ENCODE assay signal across 8 mouse cellular contexts in the genomic region with DNA sequence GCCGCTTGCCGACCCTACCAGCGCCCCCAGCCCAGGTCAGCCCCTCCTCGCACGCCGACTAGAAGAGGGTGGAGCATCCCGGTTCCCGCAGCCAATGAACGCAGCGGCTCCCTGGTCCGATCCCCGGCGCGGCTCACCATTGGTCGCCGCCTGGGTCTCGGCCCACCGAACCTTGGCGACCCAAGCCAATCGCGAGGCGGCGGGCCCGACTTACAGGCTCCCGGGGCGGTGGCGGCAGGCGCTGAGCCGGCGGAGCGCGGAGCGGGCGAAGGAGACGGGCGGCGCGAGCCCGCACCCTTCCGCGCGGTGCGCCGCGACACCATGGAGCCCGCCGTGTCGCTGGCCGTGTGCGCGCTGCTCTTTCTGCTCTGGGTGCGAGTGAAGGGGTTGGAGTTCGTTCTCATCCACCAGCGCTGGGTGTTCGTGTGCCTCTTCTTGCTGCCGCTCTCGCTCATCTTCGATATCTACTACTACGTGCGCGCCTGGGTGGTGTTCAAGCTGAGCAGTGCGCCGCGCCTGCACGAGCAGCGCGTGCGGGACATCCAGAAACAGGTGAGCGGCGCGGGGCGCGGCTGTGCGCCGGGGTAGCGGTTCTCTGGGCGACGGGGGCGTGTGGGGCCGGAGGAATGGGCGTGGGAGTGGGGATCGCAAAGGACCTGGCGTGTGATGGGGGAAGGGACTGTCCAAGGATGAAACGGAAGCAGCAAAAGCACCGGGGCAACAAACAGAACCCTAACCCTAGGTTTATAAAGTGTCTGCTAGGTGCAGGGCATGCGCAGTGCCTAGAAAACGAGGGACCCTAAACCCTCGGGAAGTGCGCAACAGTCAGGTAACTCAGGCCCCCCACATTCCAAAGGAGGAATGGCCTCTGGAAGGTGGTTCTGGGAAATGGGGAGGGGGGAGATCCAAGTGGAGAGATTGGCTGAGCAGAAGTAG. TPM values are rescaled to one million over a fixed set of nuclear protein-coding genes. Genes with fewer than 3 reads are reported as not detected.
DNase-seq lines count a peak whose midpoint lies in the region; ATAC-seq and TF ChIP-seq lines count a peak whose summit lies in the region.

A gene (plus strand): TSS at position 193 of the 936 bp plus-strand sequence.

- peak; percentile 98 for TF ChIP-seq POLR2A in brain, embryonic 14.5 days (IDR thresholded peaks at IDR 0.05; ENCODE audit: borderline replicate concordance, extremely low read depth, insufficient read depth, insufficient read length, poor library complexity, severe bottlenecking)

- H3K4me3 ChIP-seq in C2C12 (ENCODE audit: insufficient read depth, poor library complexity, severe bottlenecking) = peak within 1 kb of the TSS; percentile 59
- peak within 1 kb of the TSS; percentile 85 for H3K4me3 ChIP-seq in erythroblast, embryonic 14.5 days (replicated peaks)
- H3K4me3 ChIP-seq in heart, embryonic 12.5 days = peak within 1 kb of the TSS; percentile 81
- H3K4me3 ChIP-seq in kidney, postnatal 0 days (replicated peaks; ENCODE audit: low read depth, low read length) = peak within 1 kb of the TSS; percentile 63
- peak within 1 kb of the TSS; percentile 83 for H3K4me3 ChIP-seq in liver, embryonic 11.5 days (ENCODE audit: low read depth, low read length)
- H3K4me3 ChIP-seq in stomach, embryonic 14.5 days (ENCODE audit: low read depth, low read length) = peak within 1 kb of the TSS; percentile 90

- WGBS in heart, embryonic 12.5 days = under 1% methylated on average over 89 of the region's 89 CpGs
- under 1% methylated on average over 86 of the region's 89 CpGs for WGBS in kidney, postnatal 0 days
- under 1% methylated on average over 89 of the region's 89 CpGs for WGBS in liver, embryonic 11.5 days
- under 1% methylated on average over 87 of the region's 89 CpGs for WGBS in stomach, embryonic 14.5 days

- peaks cover 10% of the 10 kb centered on the region for H3K36me3 ChIP-seq in C2C12 (ENCODE audit: control insufficient read depth, insufficient read depth)
- peaks cover 34% of the 10 kb centered on the region for H3K36me3 ChIP-seq in erythroblast, embryonic 14.5 days (ENCODE audit: control insufficient read depth)
- H3K36me3 ChIP-seq in heart, embryonic 12.5 days = peaks cover 24% of the 10 kb centered on the region
- no peaks in the 10 kb centered on the region for H3K36me3 ChIP-seq in kidney, postnatal 0 days (ENCODE audit: insufficient read depth, low read length)
- peaks cover 10% of the 10 kb centered on the region for H3K36me3 ChIP-seq in liver, embryonic 11.5 days (ENCODE audit: control insufficient read depth, insufficient read depth, low read length)
- H3K36me3 ChIP-seq in stomach, embryonic 14.5 days (ENCODE audit: control insufficient read depth, insufficient read depth, low read length) = peaks cover 20% of the 10 kb centered on the region

- H3ac ChIP-seq in C2C12 (ENCODE audit: control insufficient read depth, insufficient read length, low read depth) = peak within 1 kb of the TSS; percentile 73

- peak within 1 kb of the TSS; percentile 73 for H3K27ac ChIP-seq in heart, embryonic 12.5 days (ENCODE audit: poor library complexity, severe bottlenecking)
- peak within 1 kb of the TSS; percentile 77 for H3K27ac ChIP-seq in kidney, postnatal 0 days
- peak within 1 kb of the TSS; percentile 67 for H3K27ac ChIP-seq in liver, embryonic 11.5 days (ENCODE audit: low read depth, low read length)
- H3K27ac ChIP-seq in stomach, embryonic 14.5 days (ENCODE audit: low read length) = peak within 1 kb of the TSS; percentile 88

- peaks cover 1% of the 10 kb centered on the region for H3K27me3 ChIP-seq in C2C12 (ENCODE audit: control insufficient read depth, insufficient read depth, insufficient read length)
- H3K27me3 ChIP-seq in erythroblast, embryonic 14.5 days (ENCODE audit: control insufficient read depth) = no peaks in the 10 kb centered on the region
- no peaks in the 10 kb centered on the region; the same call in 1 of the 2 replicates for H3K27me3 ChIP-seq in heart, embryonic 12.5 days (replicated peaks)
- H3K27me3 ChIP-seq in kidney, postnatal 0 days (ENCODE audit: insufficient read depth, low read length) = no peaks in the 10 kb centered on the region
- H3K27me3 ChIP-seq in liver, embryonic 11.5 days (replicated peaks; ENCODE audit: control insufficient read depth, insufficient read depth, low read length) = no peaks in the 10 kb centered on the region
- H3K27me3 ChIP-seq in stomach, embryonic 14.5 days (ENCODE audit: control insufficient read depth, insufficient read depth, low read length) = no peaks in the 10 kb centered on the region

- H3K79me3 ChIP-seq in C2C12 (ENCODE audit: low read depth) = peaks cover 16% of the 10 kb centered on the region

- peaks cover 47% of the 10 kb centered on the region for H3K79me2 ChIP-seq in C2C12 (ENCODE audit: control insufficient read depth, insufficient read depth)

- H3K9ac ChIP-seq in heart, embryonic 12.5 days = peak within 1 kb of the TSS; percentile 83
- peak within 1 kb of the TSS; percentile 69 for H3K9ac ChIP-seq in kidney, postnatal 0 days (ENCODE audit: low read depth, low read length)
- peak within 1 kb of the TSS; percentile 79 for H3K9ac ChIP-seq in liver, embryonic 11.5 days (ENCODE audit: low read depth, low read length)
- H3K9ac ChIP-seq in stomach, embryonic 14.5 days (replicated peaks; ENCODE audit: low read depth, low read length) = peak within 1 kb of the TSS; percentile 71

- peak within 1 kb of the TSS; percentile 93 for H3K4me2 ChIP-seq in heart, embryonic 12.5 days
- H3K4me2 ChIP-seq in kidney, postnatal 0 days (ENCODE audit: low read length) = peak within 1 kb of the TSS; percentile 88
- H3K4me2 ChIP-seq in liver, embryonic 11.5 days = peak within 1 kb of the TSS; percentile 71
- peak within 1 kb of the TSS; percentile 94 for H3K4me2 ChIP-seq in stomach, embryonic 14.5 days (replicated peaks; ENCODE audit: low read depth, low read length)

- peak; percentile 96 for ATAC-seq in heart, embryonic 12.5 days (ENCODE audit: insufficient number of reproducible peaks, low FRiP score)
- peak; percentile 94 for ATAC-seq in kidney, postnatal 0 days (replicated peaks; ENCODE audit: low FRiP score, low read depth)
- peak; percentile 96 for ATAC-seq in liver, embryonic 11.5 days (replicated peaks; ENCODE audit: low FRiP score)
- ATAC-seq in stomach, embryonic 14.5 days (ENCODE audit: insufficient number of reproducible peaks, insufficient read depth, low FRiP score, low read depth) = peak; percentile 95

- peak; percentile 98 for DNase-seq in brain, embryonic 14.5 days (ENCODE audit: low read depth)
- DNase-seq in kidney, postnatal 0 days (ENCODE audit: low spot score) = peak; percentile 94
- DNase-seq in liver, embryonic 11.5 days (ENCODE audit: low spot score) = peak; percentile 93
- peak; percentile 89 for DNase-seq in naive thymus-derived CD4-positive, alpha-beta T cell, adult 2 months (ENCODE audit: low read depth)

- TF ChIP-seq CTCF in C2C12 (IDR thresholded peaks at IDR 0.05; ENCODE audit: control insufficient read depth, insufficient read depth, insufficient read length) = no peak
- TF ChIP-seq CTCF in brain, embryonic 14.5 days (IDR thresholded peaks at IDR 0.05; ENCODE audit: borderline replicate concordance, extremely low read depth, insufficient read depth, insufficient read length) = no peak
- no peak for TF ChIP-seq CTCF in kidney, postnatal 0 days (IDR thresholded peaks at IDR 0.05; ENCODE audit: low read depth)

- peaks cover 45% of the 10 kb centered on the region for H3K4me1 ChIP-seq in erythroblast, embryonic 14.5 days (ENCODE audit: control insufficient read depth)
- H3K4me1 ChIP-seq in heart, embryonic 12.5 days (replicated peaks) = peaks cover 36% of the 10 kb centered on the region
- H3K4me1 ChIP-seq in kidney, postnatal 0 days (replicated peaks; ENCODE audit: insufficient read depth, low read length) = 0 out of 2 replicates have a peak, but pooled peaks cover 15% of the 10 kb centered on the region
- H3K4me1 ChIP-seq in liver, embryonic 11.5 days (replicated peaks; ENCODE audit: control insufficient read depth, insufficient read depth, low read length) = peaks cover 21% of the 10 kb centered on the region
- peaks cover 29% of the 10 kb centered on the region for H3K4me1 ChIP-seq in stomach, embryonic 14.5 days (ENCODE audit: control insufficient read depth, insufficient read depth, low read length)

- no peaks in the 10 kb centered on the region for H3K9me3 ChIP-seq in erythroblast, embryonic 14.5 days (ENCODE audit: control insufficient read depth, low read length)
- H3K9me3 ChIP-seq in heart, embryonic 12.5 days (replicated peaks) = no peaks in the 10 kb centered on the region
- H3K9me3 ChIP-seq in kidney, postnatal 0 days (replicated peaks; ENCODE audit: low read length) = no peaks in the 10 kb centered on the region
- no peaks in the 10 kb centered on the region for H3K9me3 ChIP-seq in liver, embryonic 11.5 days (ENCODE audit: control insufficient read depth, low read length)
- no peaks in the 10 kb centered on the region for H3K9me3 ChIP-seq in stomach, embryonic 14.5 days (ENCODE audit: control insufficient read depth, low read depth, low read length)

TF ChIP-seq in C2C12, 6 proteins besides CTCF, POLR2A, EP300 and RAD21:
- peak; percentile 47 for TF ChIP-seq MAX (IDR thresholded peaks at IDR 0.05)
- no peak for TF ChIP-seq MYOD1 (IDR thresholded peaks at IDR 0.05; ENCODE audit: control insufficient read depth, insufficient read length, low read depth)
- no peak for TF ChIP-seq USF1 (IDR thresholded peaks at IDR 0.05; ENCODE audit: low read depth)
TF ChIP-seq in C2C12: peak in this region for 1.

RNA-seq across cellular contexts. Expression of the gene that starts here (rescaled TPM):
- polyA plus RNA-seq in C2C12 (2012; fragmentation: generic; extraction: Trizol) = 113 TPM
- 73.8 and 89.2 TPM in 2 replicates for polyA plus RNA-seq in brain, embryonic 14.5 days (2012; rRNA removed)
- 0.74 and 0.81 TPM in 2 replicates for polyA plus RNA-seq in erythroblast, embryonic 14.5 days (2012)
- 3.9 and 4.7 TPM in 2 replicates for polyA plus RNA-seq in heart, embryonic 12.5 days (2016; fragmentation: Nextera tagmentation; extraction: Ambion mirVana)
- polyA plus RNA-seq in kidney, postnatal 0 days (2015; fragmentation: Nextera tagmentation; extraction: Ambion mirVana) = 6.3 and 6.5 TPM in 2 replicates
- polyA plus RNA-seq in liver, embryonic 11.5 days (2014; fragmentation: Nextera tagmentation; extraction: Ambion mirVana) = 22.9 and 23.0 TPM in 2 replicates
- 29.8 and 32.4 TPM in 2 replicates for polyA plus RNA-seq in stomach, embryonic 14.5 days (2014; fragmentation: Nextera tagmentation; extraction: Ambion mirVana)

Comparison
In these comparisons a context has a peak if more than half of its experiments do, and no peak if none do; other contexts are left out.
1. Peak in every context shown above with its lines: DNase-seq, ATAC-seq, H3K4me3 ChIP-seq and H3K27ac ChIP-seq.